Mouse (Mus musculus) macrophage (primary cell): Measurements from ENCODE around the gene Ppip5k2. TPM values are rescaled to one million over a fixed set of nuclear protein-coding genes. Genes with fewer than 3 reads are reported as not detected.

ENCODE experiments used
- H3K27ac ChIP-seq: fragments of 350-480 bp; formaldehyde crosslinking; 2 replicates; pipeline ENCODE4 v1.9.0; 2021
- H3K36me3 ChIP-seq: fragments of 350-480 bp; formaldehyde crosslinking; 2 replicates; pipeline ENCODE4 v1.9.0; 2021; ENCODE audit errors: inconsistent target
- H3K4me3 ChIP-seq: fragments of 350-480 bp; formaldehyde crosslinking; 2 replicates; pipeline ENCODE4 v1.9.0; 2021; ENCODE audit errors: inconsistent target
- H3K79me2 ChIP-seq: fragments of 350-480 bp; formaldehyde crosslinking; 2 replicates; pipeline ENCODE4 v1.9.0; 2021; ENCODE audit errors: inconsistent target
- WGBS: methylation state at CpG from one replicate; pipeline ENCODE4 v1.1.7; 2026; ENCODE audit warnings: inconsistent platforms; ENCODE audit not compliant: missing documents; 5-methylcytosine and 5-hydroxymethylcytosine counted together
- polyA plus RNA-seq: library from polyadenylated mRNA; stranded (reverse); fragments of 250-400 nt; gene quantifications from 3 replicates; pipeline ENCODE4 v1.2.4, GENCODE M21; 2018; ENCODE audit warnings: inconsistent platforms
- total RNA-seq, 78 experiments: library from RNA; depleted of rRNA; stranded (reverse); fragments of 250-400 nt; gene quantifications; 1 replicate in 9 of 78; 2 replicates in 24 of 78; 3 replicates in 43 of 78; 4 replicates in 2 of 78; pipeline ENCODE4 v1.2.4; 2018; ENCODE audit warnings: inconsistent platforms in 56 of 78

The Ppip5k2 gene
- total RNA-seq (2018; cell fraction: chromatin; rRNA removed): 100 to 1,000 TPM in 8 of 26 experiments, 10 to 100 TPM in 18; 21.4 to 178 (median 84.0) TPM
- 10 to 100 TPM; 16.8 to 35.0 (median 22.5) TPM for total RNA-seq (2018; cell fraction: cytosol; rRNA removed)
- total RNA-seq (2018; cell fraction: nucleus; rRNA removed): 100 to 1,000 TPM in 2 of 26 experiments, 10 to 100 TPM in 24; 17.6 to 136 (median 57.4) TPM
- polyA plus RNA-seq: 11.0 to 16.7 TPM (median 14.0 TPM) in 3 replicates

- H3K36me3 ChIP-seq: no peaks in the 10 kb centered on the region
- H3K4me3 ChIP-seq: peak within 1 kb of the TSS; percentile 95
- H3K79me2 ChIP-seq: peaks cover 77% of the 10 kb centered on the region
- peak within 1 kb of the TSS; percentile 78 for H3K27ac ChIP-seq
- WGBS: 1% methylated on average over 66 of the region's 66 CpGs
Observed at GRCm38 (mm10) chr1:97769904-97770753, at the start of gene Ppip5k2, which contains the start of gene Gin1. Gene Ppip5k2, minus strand, starts transcription at chr1:97770411. Gene Gin1, plus strand, starts transcription at chr1:97770172.

- Histone ChIP-seq H3K79me2 (no peaks in the 10 kb centered on the region), H3K4me3 (no peak overlapping the region), H3K36me3 (no peaks in the 10 kb centered on the region), H3K27ac (no peak overlapping the region)
- 33% methylated on average over 2 of the region's 2 CpGs for WGBS
Observed at GRCm38 (mm10) chr1:97809255-97809912, 39.2 kb upstream of the Ppip5k2 start.

- no peaks in the 10 kb centered on the region for H3K36me3 ChIP-seq
- H3K27ac ChIP-seq: no peak overlapping the region
- no peak overlapping the region for H3K4me3 ChIP-seq
- no peaks in the 10 kb centered on the region for H3K79me2 ChIP-seq
Observed at GRCm38 (mm10) chr1:97804520-97804919, 34.3 kb upstream of the Ppip5k2 start.

- H3K79me2 ChIP-seq: no peaks in the 10 kb centered on the region
- H3K36me3 ChIP-seq: no peaks in the 10 kb centered on the region
- WGBS: 24% methylated on average over 4 of the region's 4 CpGs
- no peak overlapping the region for H3K4me3 ChIP-seq
- no peak overlapping the region for H3K27ac ChIP-seq
Observed at GRCm38 (mm10) chr1:97802207-97802902, 32.1 kb upstream of the Ppip5k2 start.

- H3K4me3 ChIP-seq: no peak overlapping the region
- no peaks in the 10 kb centered on the region for H3K36me3 ChIP-seq
- no peak overlapping the region for H3K27ac ChIP-seq
- WGBS: 89% methylated on average over 9 of the region's 9 CpGs
- no peaks in the 10 kb centered on the region for H3K79me2 ChIP-seq
Observed at GRCm38 (mm10) chr1:97795936-97796335, 25.7 kb upstream of the Ppip5k2 start.

GRCm38 (mm10) chr1:97794110-97794509 is 23.9 kb upstream of the Ppip5k2 start:
- 91% methylated on average over 3 of the region's 3 CpGs for WGBS
- H3K36me3 ChIP-seq: no peaks in the 10 kb centered on the region
- H3K4me3 ChIP-seq: no peak overlapping the region
- no peaks in the 10 kb centered on the region for H3K79me2 ChIP-seq
- H3K27ac ChIP-seq: no peak overlapping the region

GRCm38 (mm10) chr1:97788490-97788889 is 18.3 kb upstream of the Ppip5k2 start:
- Histone ChIP-seq H3K79me2 (no peaks in the 10 kb centered on the region), H3K4me3 (no peak overlapping the region), H3K27ac (no peak overlapping the region), H3K36me3 (no peaks in the 10 kb centered on the region)
- 94% methylated on average over 2 of the region's 2 CpGs for WGBS

- Histone ChIP-seq H3K4me3 (no peak overlapping the region), H3K36me3 (no peaks in the 10 kb centered on the region), H3K27ac (no peak overlapping the region), H3K79me2 (no peaks in the 10 kb centered on the region)
- WGBS: 91% methylated on average over 3 of the region's 3 CpGs
Observed at GRCm38 (mm10) chr1:97787674-97788073, 17.5 kb upstream of the Ppip5k2 start.

- Histone ChIP-seq H3K36me3 (no peaks in the 10 kb centered on the region), H3K4me3 (no peak overlapping the region), H3K79me2 (no peaks in the 10 kb centered on the region), H3K27ac (no peak overlapping the region)
- WGBS: 94% methylated on average over 10 of the region's 11 CpGs
Observed at GRCm38 (mm10) chr1:97785685-97786393, 15.6 kb upstream of the Ppip5k2 start.

- H3K4me3 ChIP-seq: no peak overlapping the region
- WGBS: 93% methylated on average over 7 of the region's 7 CpGs
- no peak overlapping the region for H3K27ac ChIP-seq
- no peaks in the 10 kb centered on the region for H3K36me3 ChIP-seq
- no peaks in the 10 kb centered on the region for H3K79me2 ChIP-seq
Observed at GRCm38 (mm10) chr1:97784928-97785327, 14.7 kb upstream of the Ppip5k2 start.

GRCm38 (mm10) chr1:97781674-97782073 is 11.5 kb upstream of the Ppip5k2 start:
- no peaks in the 10 kb centered on the region for H3K79me2 ChIP-seq
- WGBS: 37% methylated on average over 7 of the region's 7 CpGs
- no peak overlapping the region for H3K4me3 ChIP-seq
- no peak overlapping the region for H3K27ac ChIP-seq
- no peaks in the 10 kb centered on the region; the same call in 1 of the 2 replicates for H3K36me3 ChIP-seq

GRCm38 (mm10) chr1:97773973-97774372 is 3.8 kb upstream of the Ppip5k2 start:
- WGBS: 85% methylated on average over 2 of the region's 2 CpGs
- Histone ChIP-seq H3K27ac (no peak overlapping the region), H3K79me2 (peaks cover 39% of the 10 kb centered on the region), H3K4me3 (no peak overlapping the region), H3K36me3 (no peaks in the 10 kb centered on the region; the same call in 1 of the 2 replicates)

GRCm38 (mm10) chr1:97773362-97773761 is 3.2 kb upstream of the Ppip5k2 start:
- Histone ChIP-seq H3K4me3 (no peak overlapping the region), H3K27ac (no peak overlapping the region), H3K36me3 (no peaks in the 10 kb centered on the region; the same call in 1 of the 2 replicates), H3K79me2 (peaks cover 45% of the 10 kb centered on the region)
- WGBS: 92% methylated on average over 2 of the region's 6 CpGs

GRCm38 (mm10) chr1:97771727-97772126 is 1.5 kb upstream of the Ppip5k2 start:
- Histone ChIP-seq H3K36me3 (no peaks in the 10 kb centered on the region; the same call in 1 of the 2 replicates), H3K27ac (no peak overlapping the region), H3K4me3 (no peak overlapping the region), H3K79me2 (peaks cover 61% of the 10 kb centered on the region)
- WGBS: 90% methylated on average over 5 of the region's 5 CpGs
